Mouse (Mus musculus): ENCODE measurements around the gene Wnk3. TPM values are rescaled to one million over a fixed set of nuclear protein-coding genes. Genes with fewer than 3 reads are reported as not detected.

The Wnk3 gene
- polyA plus RNA-seq, 1 experiment from 2014 or later, result 1.7 TPM

- H3K27ac ChIP-seq (ENCODE audit: low read depth, low read length), result no peak overlapping the region
Measured at GRCm38 (mm10) chrX:151337804-151338203, 139.9 kb downstream of the Wnk3 start.

DNA sequence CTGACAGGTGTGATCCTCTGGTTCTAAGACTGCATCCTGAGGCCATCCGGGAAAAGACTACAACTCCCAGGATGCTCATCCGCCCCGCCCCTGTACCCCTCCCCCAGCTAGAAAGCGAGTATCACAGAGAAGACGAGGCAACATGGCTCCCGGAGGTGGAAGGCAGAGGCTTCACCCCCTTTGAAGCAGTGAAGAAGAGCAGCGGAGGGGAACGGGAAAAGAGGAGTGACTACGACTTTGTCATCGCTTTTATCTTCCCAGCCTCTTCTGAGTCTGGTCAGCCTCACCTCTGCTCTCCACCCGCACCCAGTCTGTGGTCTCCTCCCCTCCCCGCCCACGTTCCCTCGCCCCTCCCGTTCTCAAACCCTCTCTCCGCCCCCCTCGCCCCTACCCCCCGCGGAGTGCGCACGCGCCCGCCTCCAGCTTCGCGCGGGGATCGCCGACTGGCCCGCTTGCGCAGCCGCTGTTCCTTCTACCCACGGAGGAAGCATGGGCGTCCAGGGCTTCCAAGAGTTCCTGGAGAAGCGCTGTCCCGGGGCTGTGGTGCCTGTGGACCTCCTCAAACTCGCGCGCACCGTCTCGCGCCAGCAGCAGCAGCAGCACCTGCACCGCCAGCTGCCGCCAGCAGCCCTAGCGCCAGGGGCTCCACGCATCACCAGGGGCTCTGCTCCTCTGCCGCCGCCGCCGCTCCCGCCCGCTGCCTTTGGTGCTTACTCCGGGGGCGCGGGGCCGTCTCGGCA lies 146.1 kb downstream of the Wnk3 start, which contains the start of gene Fam120c:
Gene Fam120c, plus strand, starts transcription at position 415 of the 740 bp plus-strand sequence.
- H3K9ac ChIP-seq (ENCODE audit: low read depth, low read length), result peak within 1 kb of the TSS; percentile 81
- no peaks in the 10 kb centered on the region for H3K36me3 ChIP-seq (ENCODE audit: control insufficient read depth, insufficient read depth, low read length)
- ATAC-seq (replicated peaks; ENCODE audit: low FRiP score) (peak; percentile 92), DNase-seq (ENCODE audit: low spot score) (peak; percentile 78)
- H3K4me3 ChIP-seq (ENCODE audit: low read depth, low read length), result peak within 1 kb of the TSS; percentile 79
- H3K9me3 ChIP-seq (ENCODE audit: control insufficient read depth, low read length), result no peaks in the 10 kb centered on the region
- 15% methylated on average over 53 of the region's 56 CpGs for WGBS
- peaks cover 9% of the 10 kb centered on the region; the same call in 1 of the 2 replicates for H3K27me3 ChIP-seq (replicated peaks; ENCODE audit: control insufficient read depth, insufficient read depth, low read length)
- no peaks in the 10 kb centered on the region; the same call in 1 of the 2 replicates for H3K4me1 ChIP-seq (replicated peaks; ENCODE audit: control insufficient read depth, insufficient read depth, low read length)
- peak within 1 kb of the TSS; percentile 78 for H3K27ac ChIP-seq (ENCODE audit: low read depth, low read length)
- peak within 1 kb of the TSS; percentile 65 for H3K4me2 ChIP-seq

More at GRCm38 (mm10) chrX:151337804-151338203, 139.9 kb downstream of the Wnk3 start:
- no peak overlapping the region for H3K4me2 ChIP-seq
- no peaks in the 10 kb centered on the region for H3K9me3 ChIP-seq (ENCODE audit: control insufficient read depth, low read length)
- no peaks in the 10 kb centered on the region for H3K36me3 ChIP-seq (ENCODE audit: control insufficient read depth, insufficient read depth, low read length)
- ATAC-seq (replicated peaks; ENCODE audit: low FRiP score), result no peak
- WGBS, result 73% methylated on average over 4 of the region's 4 CpGs
- no peaks in the 10 kb centered on the region for H3K4me1 ChIP-seq (replicated peaks; ENCODE audit: control insufficient read depth, insufficient read depth, low read length)
- H3K4me3 ChIP-seq (ENCODE audit: low read depth, low read length), result no peak overlapping the region
- no peak for DNase-seq (ENCODE audit: low spot score)
- H3K27me3 ChIP-seq (replicated peaks; ENCODE audit: control insufficient read depth, insufficient read depth, low read length), result peaks cover 8% of the 10 kb centered on the region; the same call in 1 of the 2 replicates
- H3K9ac ChIP-seq (ENCODE audit: low read depth, low read length), result no peak overlapping the region

DNA sequence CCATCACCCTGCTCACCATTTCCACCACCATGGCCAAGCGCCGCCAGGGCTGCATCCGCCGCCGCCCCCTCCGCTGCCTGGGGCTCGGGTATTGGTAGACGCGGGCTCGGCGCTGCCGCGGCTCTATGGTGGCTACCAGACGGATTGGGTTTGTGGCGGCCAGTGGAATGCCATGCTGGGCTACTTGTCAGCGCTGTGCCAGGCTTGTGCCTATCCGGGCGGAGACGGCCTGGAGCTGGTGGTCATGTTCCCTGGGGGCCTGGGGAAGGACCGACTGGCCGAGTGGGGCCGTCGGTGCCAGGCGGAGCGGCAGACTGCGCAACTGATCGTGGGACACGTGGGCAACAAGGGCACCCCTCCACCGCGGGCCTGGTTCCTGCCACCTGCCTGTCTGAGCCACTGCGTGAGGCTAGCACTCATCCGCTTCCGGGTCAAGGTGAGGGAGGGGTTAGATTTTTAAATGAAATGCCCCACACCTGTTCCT lies 146.7 kb downstream of the Wnk3 start:
- Histone ChIP-seq H3K9me3 (ENCODE audit: control insufficient read depth, low read length) (no peaks in the 10 kb centered on the region), H3K4me2 (peak overlapping the region; percentile 65), H3K27me3 (replicated peaks; ENCODE audit: control insufficient read depth, insufficient read depth, low read length) (peaks cover 9% of the 10 kb centered on the region; the same call in 1 of the 2 replicates), H3K9ac (ENCODE audit: low read depth, low read length) (peak overlapping the region; percentile 81), H3K4me1 (replicated peaks; ENCODE audit: control insufficient read depth, insufficient read depth, low read length) (no peaks in the 10 kb centered on the region; the same call in 1 of the 2 replicates), H3K4me3 (ENCODE audit: low read depth, low read length) (peak overlapping the region; percentile 79), H3K27ac (ENCODE audit: low read depth, low read length) (peak overlapping the region; percentile 78), H3K36me3 (ENCODE audit: control insufficient read depth, insufficient read depth, low read length) (no peaks in the 10 kb centered on the region)
- DNase-seq (ENCODE audit: low spot score) (no peak), ATAC-seq (replicated peaks; ENCODE audit: low FRiP score) (peak; percentile 56)
- 16% methylated on average over 33 of the region's 33 CpGs for WGBS

- Histone ChIP-seq H3K36me3 (ENCODE audit: control insufficient read depth, insufficient read depth, low read length) (no peaks in the 10 kb centered on the region), H3K9ac (ENCODE audit: low read depth, low read length) (peak overlapping the region; percentile 81), H3K27me3 (replicated peaks; ENCODE audit: control insufficient read depth, insufficient read depth, low read length) (peaks cover 9% of the 10 kb centered on the region; the same call in 1 of the 2 replicates), H3K9me3 (ENCODE audit: control insufficient read depth, low read length) (no peaks in the 10 kb centered on the region), H3K4me3 (ENCODE audit: low read depth, low read length) (peak overlapping the region; percentile 79), H3K27ac (ENCODE audit: low read depth, low read length) (no peak overlapping the region), H3K4me2 (peak overlapping the region; percentile 65), H3K4me1 (replicated peaks; ENCODE audit: control insufficient read depth, insufficient read depth, low read length) (no peaks in the 10 kb centered on the region; the same call in 1 of the 2 replicates)
- ATAC-seq (replicated peaks; ENCODE audit: low FRiP score) (no peak), DNase-seq (ENCODE audit: low spot score) (no peak)
- 36% methylated on average over 11 of the region's 11 CpGs for WGBS
Measured at GRCm38 (mm10) chrX:151345333-151346125, 147.7 kb downstream of the Wnk3 start.

GRCm38 (mm10) chrX:151347278-151347677 lies 149.4 kb downstream of the Wnk3 start:
- H3K9ac ChIP-seq (ENCODE audit: low read depth, low read length), result no peak overlapping the region
- H3K9me3 ChIP-seq (ENCODE audit: control insufficient read depth, low read length), result no peaks in the 10 kb centered on the region
- H3K27ac ChIP-seq (ENCODE audit: low read depth, low read length), result no peak overlapping the region
- no peak overlapping the region for H3K4me2 ChIP-seq
- no peaks in the 10 kb centered on the region for H3K36me3 ChIP-seq (ENCODE audit: control insufficient read depth, insufficient read depth, low read length)
- ATAC-seq (replicated peaks; ENCODE audit: low FRiP score), result no peak
- H3K4me3 ChIP-seq (ENCODE audit: low read depth, low read length), result no peak overlapping the region
- no peak for DNase-seq (ENCODE audit: low spot score)
- H3K27me3 ChIP-seq (replicated peaks; ENCODE audit: control insufficient read depth, insufficient read depth, low read length), result peaks cover 9% of the 10 kb centered on the region; the same call in 1 of the 2 replicates
- H3K4me1 ChIP-seq (replicated peaks; ENCODE audit: control insufficient read depth, insufficient read depth, low read length), result no peaks in the 10 kb centered on the region; the same call in 1 of the 2 replicates

GRCm38 (mm10) chrX:151349322-151349721 lies 151.4 kb downstream of the Wnk3 start:
- DNase-seq (ENCODE audit: low spot score), result no peak
- 93% methylated on average over 5 of the region's 5 CpGs for WGBS

More at GRCm38 (mm10) chrX:151349322-151349721, 151.4 kb downstream of the Wnk3 start:
- no peak overlapping the region for H3K4me2 ChIP-seq
- H3K9me3 ChIP-seq (ENCODE audit: control insufficient read depth, low read length), result no peaks in the 10 kb centered on the region
- no peak overlapping the region for H3K4me3 ChIP-seq (ENCODE audit: low read depth, low read length)
- ATAC-seq (replicated peaks; ENCODE audit: low FRiP score), result no peak
- H3K27me3 ChIP-seq (replicated peaks; ENCODE audit: control insufficient read depth, insufficient read depth, low read length), result peaks cover 3% of the 10 kb centered on the region; the same call in 1 of the 2 replicates
- no peak overlapping the region for H3K27ac ChIP-seq (ENCODE audit: low read depth, low read length)
- no peak overlapping the region for H3K9ac ChIP-seq (ENCODE audit: low read depth, low read length)
- H3K36me3 ChIP-seq (ENCODE audit: control insufficient read depth, insufficient read depth, low read length), result no peaks in the 10 kb centered on the region
- no peaks in the 10 kb centered on the region; the same call in 1 of the 2 replicates for H3K4me1 ChIP-seq (replicated peaks; ENCODE audit: control insufficient read depth, insufficient read depth, low read length)

Other genes with a start within 250 kb of the Wnk3 start
- gene Gnl3l, start 180.8 kb upstream of the Wnk3 start, polyA plus RNA-seq (2014; fragmentation: Nextera tagmentation; extraction: Ambion mirVana), result 32.6 and 32.9 TPM in 2 replicates
- gene Fgd1, start 151.9 kb upstream of the Wnk3 start, polyA plus RNA-seq (2014; fragmentation: Nextera tagmentation; extraction: Ambion mirVana), result 4.1 and 4.6 TPM in 2 replicates
- gene Tsr2, start 101.5 kb upstream of the Wnk3 start, polyA plus RNA-seq (2014; fragmentation: Nextera tagmentation; extraction: Ambion mirVana), result 39.5 and 39.8 TPM in 2 replicates
- 2.0 and 2.4 TPM in 2 replicates for gene Fam120c, start 146.1 kb downstream of the Wnk3 start, polyA plus RNA-seq (2014; fragmentation: Nextera tagmentation; extraction: Ambion mirVana)

All from liver, embryonic 11.5 days (tissue).